Mouse (Mus musculus) gastrocnemius, postnatal 10 days (tissue): Measurements from ENCODE around the gene Sash3. TPM values are rescaled to one million over a fixed set of nuclear protein-coding genes. Genes with fewer than 3 reads are reported as not detected.
A peak's percentile ranks its signal among the peaks of the same experiment; 100 is the strongest.

ENCODE experiments used
- DNase-seq: peaks from one replicate; pipeline ENCODE4 v3.0.0; 2021; ENCODE audit warnings: mixed read lengths
- long read RNA-seq, 2 experiments: library from polyadenylated mRNA; stranded (forward); transcript quantifications; one replicate each; pipeline ENCODE4 v2.0.0; 2021
- total RNA-seq, 2 experiments: library from RNA; stranded (reverse); gene quantifications; 2 replicates each; pipeline ENCODE4 v1.2.3; 2021

Gene Sash3
- total RNA-seq, result 1 to 10 TPM in 1 of 2 experiments, under 1 TPM in 1; 0.82 to 1.2 TPM
- long read RNA-seq, experiment 1, partial matches to known transcripts, result 0 of 2 reads
- long read RNA-seq, experiment 1, other reads (novel, unspliced or antisense), result 2 of 2 reads
- long read RNA-seq, experiment 2, result 0 reads

DNA sequence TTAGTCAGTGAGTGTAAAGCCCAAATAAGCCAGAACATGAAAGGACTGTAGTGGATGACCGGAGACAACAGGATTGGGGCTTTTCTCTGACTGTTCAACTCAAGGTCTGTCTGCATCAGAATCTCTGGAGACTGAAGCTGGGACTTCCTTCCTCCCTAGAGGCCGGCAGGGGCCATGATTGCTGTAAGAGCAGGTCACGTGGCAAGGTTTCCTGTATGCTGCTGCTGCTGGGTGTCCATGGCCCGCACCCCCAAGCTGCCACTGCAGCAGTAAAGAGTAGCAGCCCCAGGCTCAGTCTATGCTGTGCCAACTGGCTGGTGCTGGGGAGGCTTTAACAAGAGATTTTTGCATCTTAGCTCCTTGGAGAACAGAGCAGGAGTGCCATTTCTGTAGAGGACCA lies at the start of gene Sash3:
Gene Sash3 (plus strand): TSS at position 175 of the 400 bp plus-strand sequence.
- no peak for DNase-seq

DNA sequence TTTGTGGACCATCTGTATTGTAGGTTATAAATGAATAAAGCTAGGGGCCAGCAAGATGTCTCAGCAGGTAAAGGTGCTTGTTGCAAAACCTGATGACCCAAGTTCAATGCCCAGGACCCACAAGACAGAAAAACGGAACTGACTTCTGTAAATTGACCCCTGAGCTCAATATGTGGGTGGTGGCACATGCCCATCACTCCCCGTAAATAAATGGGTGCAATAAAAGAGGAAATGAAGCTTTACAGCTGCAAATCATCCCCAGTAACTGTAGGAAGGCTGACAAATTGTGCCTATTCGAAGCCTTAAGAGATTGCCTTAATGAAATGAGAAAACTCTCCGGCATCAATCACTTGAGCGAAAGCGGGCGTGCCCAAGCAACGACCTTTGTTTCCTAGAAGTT lies 49.7 kb upstream of the Sash3 start:
- no peak for DNase-seq

DNA sequence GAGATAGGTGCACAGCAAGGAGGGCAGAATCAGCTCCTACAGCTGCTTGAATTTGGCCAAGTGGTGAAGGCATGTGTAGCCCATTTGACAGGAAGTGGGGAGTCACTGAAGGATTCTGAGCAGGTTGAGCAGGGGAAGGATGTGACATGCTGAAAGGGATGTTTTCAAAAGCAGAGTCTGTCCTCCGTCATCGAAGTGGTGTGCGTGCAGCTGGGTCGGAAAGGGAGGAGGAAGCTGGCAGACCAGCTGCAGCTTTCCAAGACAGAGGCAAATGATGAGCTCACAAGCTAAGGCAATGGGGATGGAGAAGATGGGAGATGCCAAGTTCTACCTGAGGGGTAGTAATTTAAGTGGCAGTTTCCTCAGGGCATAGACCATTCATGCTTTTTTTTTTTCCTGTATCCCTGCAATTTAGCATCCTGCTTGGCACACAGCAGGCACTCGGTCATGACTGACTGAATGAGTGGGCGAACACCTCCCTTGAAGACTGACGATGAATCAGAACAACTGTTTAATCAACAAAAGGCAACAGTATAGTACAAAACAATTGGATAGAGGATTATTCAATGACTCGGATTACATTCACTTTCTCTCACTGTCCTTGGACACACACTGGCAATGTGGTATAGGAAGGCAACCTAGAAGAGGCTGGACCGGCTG lies 47.6 kb upstream of the Sash3 start:
- no peak for DNase-seq

DNA sequence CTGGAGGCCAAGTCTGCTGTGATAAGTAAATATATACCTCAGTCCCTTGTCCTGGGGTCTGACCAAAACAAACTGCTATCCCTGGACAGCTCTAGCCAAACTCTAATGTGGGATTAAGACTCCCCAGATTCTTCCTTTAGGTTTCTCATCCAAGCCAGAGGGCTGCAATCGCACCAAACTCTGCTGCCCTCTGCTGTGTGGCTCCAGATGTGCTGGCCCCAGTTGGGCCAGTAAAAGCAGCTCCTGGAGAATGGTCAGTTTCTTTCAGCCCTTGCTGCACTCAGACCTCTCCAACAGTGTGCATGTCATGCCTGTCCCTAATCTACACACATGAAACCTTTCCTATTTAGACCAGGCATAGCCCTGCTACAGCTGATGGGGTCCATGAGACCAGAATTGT lies 46.4 kb upstream of the Sash3 start:
- DNase-seq, result peak; percentile 36

DNA sequence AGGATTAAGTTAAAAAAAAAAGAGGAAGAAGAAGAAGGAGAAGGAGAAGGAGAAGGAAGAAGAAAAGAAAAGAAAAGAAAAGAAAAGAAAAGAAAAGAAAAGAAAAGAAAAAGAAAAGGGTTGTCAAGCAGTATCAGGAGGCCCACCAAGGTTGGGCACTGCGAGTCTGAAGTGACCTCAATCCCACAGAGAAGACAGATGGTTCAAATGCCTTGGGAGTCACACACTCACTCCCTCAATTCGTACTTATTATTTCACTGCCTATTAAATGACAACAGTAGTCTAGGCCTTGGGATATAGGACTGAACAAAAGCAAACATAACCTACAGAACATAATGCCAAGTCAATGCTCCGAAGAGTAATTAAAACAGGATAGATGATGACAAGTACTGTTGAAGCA lies 43.0 kb upstream of the Sash3 start:
- no peak for DNase-seq

DNA sequence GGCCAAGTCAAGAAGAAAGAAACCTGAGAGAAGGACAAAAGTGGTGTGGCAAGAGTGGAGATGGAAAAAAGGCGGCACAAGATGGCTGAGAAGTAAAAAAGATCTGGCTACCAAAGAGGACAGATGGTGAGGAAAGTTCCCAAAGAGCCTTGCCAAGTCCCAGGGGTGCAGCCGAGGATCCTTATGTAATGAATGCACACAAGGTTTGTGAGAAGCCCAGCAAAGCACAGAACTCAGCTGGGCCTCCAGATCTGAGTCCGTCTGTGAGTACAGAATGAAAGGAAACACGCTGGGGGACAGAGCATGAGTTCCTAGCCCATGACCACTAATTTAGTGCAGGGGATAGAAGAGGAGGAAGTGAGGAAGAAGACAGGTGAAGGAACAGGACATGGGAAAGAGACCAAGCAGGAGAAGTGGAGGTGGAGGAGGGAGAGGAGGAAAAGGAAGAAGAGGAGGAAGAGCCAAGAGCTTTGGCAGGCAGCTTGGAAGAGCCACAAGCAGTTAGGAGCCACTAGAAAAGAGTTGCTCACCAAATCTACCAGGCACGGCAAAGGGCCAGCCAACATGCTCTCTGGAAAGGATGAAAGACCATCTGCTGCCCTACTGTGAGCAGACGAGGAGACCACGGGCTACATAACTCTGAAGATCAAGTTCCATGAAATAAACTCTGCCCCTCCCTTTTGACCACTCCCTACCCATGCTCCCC lies 41.3 kb upstream of the Sash3 start:
- no peak for DNase-seq

DNA sequence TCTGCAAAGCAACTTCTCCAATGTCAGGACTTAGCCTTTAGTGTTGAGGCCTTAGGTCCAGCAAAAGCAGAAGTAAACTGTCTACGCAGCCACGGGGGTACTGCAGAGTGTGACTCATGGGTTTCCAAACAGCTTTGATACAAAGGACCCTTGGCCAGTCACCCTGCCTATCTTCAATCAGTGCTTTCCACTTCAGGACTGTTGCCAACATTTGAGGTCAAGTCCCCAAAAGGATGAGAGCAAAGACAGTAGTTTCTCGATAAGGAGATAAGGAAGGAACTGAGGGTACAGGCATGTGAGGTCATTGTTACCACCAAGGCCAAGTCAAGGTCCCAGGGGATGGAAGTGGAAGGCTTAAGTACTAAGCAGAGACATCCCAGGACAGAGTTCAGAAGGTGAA lies 40.0 kb upstream of the Sash3 start:
- DNase-seq, result no peak

DNA sequence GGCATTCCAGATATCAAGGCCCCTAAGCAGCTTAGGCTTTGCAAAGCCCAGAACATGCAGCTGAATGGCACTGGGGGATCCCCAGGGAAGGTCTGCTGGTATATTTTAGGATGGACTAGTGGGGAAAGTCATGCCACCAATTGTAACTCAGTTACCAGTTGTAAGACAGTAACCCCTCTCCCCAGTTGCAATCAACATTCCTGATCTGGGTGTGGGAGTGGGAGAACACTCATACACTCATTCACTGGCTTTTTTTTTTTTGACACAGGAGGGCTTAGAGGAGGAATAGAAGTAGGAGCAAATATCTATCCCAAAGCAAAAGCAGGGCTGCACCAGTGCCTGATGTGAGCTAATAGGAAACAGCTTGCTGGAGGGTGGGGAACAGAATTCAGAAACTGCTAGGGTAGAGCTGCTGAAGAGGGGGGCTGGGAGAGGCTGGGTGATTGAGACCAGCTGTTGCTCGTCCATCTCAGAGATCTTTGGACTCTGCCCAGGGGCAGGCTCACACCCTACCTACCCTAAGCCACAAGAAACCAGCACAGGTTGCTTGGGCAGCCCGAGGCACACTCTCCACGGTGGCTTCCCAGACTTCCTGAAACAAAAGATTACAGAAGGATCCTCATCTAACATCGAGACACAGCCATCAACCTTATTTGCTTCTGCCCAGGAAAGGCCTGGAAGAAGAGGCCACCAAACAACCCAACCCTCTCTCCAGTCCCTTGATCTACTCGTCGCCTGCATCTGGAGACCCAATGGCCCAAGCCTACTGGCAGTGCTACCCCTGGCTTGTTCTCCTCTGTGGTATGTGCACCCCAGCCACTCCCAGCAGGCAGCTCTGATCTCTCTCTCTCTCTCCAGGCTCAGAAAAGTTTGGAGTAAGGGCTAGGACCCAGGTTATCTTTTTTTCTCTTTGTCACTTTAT lies 37.6 kb upstream of the Sash3 start, which contains the start of gene Xpnpep2:
Gene Xpnpep2 (plus strand): TSS at position 332 of the 922 bp plus-strand sequence.
- DNase-seq, result peak; percentile 15

DNA sequence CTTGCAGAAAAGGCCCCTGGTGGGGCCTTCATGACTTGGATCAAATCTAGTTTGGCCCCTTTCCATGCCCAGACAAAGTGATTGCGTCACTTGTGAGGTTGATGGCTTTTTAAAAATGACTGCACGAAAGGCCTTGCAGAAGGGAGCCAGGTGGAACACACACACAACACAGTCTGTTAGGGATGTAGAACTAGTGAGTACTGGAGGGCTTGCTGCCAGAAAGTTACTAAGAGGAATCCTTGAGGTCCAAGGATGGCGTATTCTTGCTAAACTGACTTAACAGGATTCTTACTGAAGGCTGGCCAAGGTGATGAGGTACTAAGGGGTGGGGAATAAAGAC lies 37.0 kb upstream of the Sash3 start:
- no peak for DNase-seq

DNA sequence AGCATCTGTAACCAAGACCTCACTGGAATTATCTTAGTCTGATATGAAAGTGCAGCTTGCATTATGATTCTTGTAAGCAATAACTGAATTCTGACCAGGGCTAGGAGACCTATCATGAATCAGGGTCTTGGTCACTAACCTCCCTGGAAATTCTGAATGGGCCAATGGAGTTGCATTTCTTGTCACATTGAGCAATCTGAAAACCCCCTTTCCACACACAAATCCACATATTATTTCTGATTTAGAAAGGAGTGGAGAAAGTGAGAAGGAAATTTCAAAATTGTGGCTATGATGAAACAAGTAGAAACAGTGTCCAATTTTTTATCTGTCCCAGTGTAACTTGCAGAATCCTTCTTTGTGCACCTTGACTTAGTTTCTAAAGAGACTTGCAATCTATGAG lies 26.9 kb upstream of the Sash3 start:
- no peak for DNase-seq

DNA sequence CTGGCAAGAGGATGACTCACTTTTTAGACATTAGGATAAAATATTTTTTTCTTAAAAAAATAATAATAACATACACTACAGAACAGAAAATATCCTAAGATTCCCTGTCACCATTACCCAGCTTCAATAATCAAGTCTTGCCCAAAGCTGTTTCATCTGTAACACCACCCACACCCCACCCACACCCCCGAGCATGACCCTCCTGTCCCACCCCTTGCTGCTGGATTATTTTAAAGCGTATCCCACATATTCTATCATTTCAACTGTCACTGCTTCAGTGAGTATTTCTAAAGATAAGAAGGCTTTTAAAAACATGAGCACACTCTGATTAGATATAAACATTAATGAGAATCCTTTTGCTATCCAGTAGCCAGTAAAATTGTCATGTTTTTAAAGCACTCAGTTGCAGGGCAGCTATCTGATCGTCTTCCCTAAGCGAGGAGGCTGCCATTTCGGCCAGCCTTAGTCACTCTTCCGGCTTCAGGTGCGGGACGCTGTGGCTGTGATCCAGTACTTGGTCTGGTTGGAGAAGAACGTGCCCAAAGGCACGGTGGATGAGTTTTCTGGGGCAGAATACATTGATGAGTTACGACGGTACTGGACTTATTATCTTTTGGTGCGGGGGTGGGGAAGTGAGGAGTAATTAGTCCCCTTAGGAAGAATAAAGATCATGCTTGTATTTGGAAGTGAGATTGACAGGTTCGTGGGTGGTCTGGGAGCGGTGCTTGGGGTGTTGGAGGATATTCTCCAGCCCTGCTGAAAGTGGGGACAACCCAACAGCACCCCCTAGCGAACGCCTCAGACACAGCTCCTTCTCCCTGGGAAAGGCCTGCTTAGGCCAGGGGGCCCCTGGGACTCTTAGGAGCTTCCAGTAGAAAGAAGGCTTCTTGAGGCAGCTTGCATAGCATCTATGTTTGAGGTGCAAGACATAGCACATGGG lies 21.8 kb upstream of the Sash3 start:
- DNase-seq, result peak; percentile 70

DNA sequence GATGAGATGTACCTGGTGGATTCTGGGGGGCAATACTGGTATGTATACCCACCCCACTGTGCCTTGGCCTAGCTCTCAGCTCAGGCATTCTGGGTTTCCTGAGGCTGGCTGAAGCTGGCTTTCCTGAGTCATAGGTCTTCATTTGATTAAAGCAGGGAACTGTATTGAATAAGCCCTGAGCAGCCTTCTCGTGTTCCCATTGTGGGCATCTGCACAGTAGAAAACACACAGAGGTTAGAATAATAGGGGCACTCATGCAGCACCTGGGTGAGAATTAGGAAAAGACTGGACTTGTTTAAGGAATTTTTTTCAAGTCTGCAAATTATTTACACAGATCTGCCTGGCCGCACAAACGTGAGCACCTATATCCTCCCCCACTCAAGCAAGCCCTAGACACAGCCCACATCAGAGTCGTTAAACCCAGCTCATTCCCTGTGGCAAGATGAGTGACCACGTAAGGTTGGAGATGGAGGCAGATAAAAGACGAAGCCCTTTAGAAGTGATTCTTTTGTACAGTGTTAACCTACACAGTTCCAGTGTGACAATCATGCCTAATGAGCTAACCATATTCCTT lies 19.2 kb upstream of the Sash3 start:
- no peak for DNase-seq

DNA sequence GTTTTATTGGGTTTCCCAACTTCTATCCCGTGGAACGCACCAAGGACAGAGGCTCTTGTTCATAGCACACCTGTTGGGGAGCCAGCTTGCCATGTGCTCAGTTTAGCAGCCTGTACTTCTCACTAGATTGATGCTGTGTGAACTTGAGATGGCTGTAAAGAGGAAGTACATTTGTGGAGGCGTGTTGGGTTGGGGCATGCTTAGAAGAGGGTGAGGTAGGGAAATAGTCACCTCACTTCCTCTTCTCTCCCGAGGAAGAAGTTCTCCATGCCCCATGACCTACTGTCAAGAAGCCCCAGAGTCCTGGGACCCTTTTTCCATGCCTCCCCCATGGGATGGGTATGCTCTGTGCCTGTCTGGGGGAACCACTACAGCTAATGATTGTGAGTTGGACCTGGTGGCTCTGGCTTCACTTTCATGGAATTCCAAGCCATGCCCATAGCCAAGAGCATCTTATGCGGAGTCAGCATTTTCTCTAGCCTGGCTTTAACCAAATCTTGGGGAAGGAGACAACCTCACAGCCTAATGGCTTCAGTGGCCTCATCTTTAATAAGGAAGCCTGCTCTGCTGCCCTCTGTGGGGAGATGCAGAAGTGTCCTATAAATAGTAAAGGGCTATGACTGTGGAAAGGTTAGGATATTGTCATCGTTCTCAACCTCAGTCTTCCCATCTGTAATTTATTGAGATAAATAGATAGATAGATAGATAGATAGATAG lies 18.6 kb upstream of the Sash3 start:
- DNase-seq, result no peak

DNA sequence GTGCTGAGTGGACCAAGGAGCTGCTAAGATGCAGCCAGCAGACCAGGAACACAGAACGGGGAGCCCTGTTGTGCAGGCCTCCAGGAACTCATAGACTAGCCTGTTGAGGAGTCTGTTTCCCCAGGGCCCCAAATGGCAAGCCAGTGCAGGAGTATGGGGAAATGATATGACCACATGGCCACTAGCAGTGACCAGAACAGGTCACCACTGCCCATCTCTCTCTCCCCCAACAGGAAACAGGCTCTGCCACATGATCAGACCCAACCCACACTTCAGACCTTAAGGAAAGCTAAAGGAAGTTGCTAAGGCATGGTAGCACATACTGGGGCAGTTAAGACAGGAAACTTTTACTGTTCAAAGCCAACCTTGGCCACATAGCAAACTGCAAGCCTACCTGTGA lies 17.1 kb upstream of the Sash3 start:
- DNase-seq, result no peak

DNA sequence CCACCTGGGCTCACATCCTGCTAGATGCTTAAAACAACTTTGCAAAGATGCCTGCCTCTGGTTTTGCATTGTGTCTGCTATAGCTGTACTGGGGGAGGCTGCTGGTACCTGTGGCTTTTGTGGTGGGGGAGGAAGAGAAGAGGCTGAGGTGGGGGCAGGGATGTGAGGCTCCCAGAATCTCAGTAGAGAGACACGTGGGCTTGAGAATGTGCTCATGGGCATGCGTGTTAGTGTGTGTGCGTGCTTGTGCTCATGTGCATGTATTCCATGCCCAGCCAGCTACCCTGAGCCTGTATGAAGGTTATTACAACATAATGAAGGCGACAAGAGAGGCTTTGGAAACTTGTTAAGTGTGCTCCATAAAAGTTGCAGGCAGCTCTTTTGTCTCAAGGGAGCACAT lies 9.3 kb upstream of the Sash3 start:
- no peak for DNase-seq

DNA sequence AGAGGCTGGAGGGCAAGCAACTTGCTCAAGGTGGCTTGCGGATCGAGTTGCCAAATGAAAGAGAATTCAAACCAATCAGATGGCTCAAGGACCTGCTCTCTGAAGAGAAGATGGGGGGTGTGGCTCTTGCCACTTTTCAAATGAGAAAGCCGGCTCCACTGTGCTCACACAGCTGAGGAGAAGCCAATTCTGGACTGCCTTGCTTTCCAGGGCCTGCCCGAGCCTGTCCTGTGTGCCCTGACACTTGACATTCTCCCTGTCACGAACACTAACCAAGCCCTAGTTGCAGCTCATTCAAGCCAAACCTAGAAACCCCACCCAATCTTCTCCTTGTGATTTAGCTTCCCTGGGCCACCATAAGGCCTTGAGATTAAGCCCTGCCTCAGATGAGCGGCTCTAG lies 8.2 kb upstream of the Sash3 start:
- no peak for DNase-seq

DNA sequence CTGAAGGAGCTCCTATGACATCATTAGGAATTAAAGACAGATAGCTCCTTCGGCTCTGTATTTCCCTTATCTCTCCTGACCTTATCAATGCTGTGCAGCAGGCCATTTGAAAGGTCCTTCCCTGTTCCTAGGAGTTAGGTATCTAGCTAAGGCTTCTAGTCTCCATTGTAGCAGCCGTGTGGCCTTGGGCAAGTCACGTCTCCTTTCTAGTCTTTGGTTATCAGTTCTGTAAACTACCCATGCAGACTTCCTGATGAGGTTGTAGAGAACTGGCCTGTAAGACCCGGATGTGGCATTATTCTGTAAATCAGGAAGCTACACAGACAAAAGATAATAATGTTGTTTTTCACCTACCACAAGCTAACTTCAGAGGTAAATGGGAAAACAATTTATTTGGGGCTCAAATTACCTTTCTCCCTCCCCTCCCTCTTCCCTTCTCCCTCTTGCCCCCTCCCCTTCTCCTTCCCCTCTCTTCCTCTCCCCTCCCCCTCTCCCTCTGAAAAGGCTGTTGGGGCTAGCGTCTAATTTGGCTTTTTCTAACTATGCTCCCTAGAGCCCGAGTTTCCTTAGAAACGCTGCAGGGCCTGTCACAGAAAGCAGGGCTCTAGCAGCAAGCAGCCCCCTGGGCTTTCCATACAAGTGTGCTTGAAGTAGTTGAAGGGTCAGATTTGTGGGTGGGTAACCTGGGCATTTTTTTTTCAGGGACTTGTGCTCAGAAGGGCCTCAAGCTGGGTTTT lies 7.5 kb upstream of the Sash3 start:
- no peak for DNase-seq

DNA sequence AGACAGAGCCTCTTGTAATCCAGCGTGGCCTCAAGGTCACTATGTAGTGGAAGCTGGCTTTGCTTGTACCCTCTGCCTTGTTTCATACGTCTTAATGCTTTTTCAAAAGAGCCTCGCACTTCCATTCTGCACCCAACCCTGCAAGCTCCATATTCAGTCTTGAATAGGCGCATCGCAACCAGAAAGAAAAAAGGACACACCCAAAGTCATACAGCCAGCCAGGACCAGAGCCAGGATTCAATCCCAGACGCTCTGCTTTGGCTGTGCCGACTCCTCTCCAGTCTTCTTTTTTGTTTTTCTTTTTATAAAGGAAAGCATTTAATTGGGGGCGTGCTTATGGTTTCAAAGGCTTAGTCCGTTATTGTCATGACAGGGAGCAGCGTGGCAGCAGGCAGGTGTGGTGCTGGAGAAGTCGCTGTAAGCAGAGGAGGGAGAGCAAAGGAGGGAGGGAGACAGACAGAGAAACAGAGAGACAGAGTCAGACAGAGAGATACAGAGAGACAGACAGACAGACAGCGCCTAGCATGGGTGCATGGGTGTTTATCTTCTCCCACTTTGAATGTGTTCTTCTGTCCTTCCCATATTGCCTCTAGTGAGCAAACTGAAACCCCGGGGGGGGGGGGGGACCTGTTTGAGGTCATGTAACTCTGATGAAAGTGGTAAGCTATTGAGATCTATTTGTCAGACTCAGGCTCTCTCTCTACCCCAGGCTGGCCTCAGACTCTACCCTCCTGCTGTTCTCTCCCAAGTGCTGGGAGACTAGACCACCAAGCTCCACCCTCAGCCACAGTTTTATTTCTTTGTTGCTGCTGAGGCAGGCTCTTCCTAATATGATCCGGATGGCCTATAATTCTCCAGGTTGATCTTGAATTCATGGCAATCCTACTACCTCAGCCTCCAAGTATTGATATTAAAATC lies 6.6 kb upstream of the Sash3 start:
- DNase-seq, result no peak
